Mouse (Mus musculus) spleen, adult 2 months (tissue): ENCODE measurements around the gene Il7r. TPM values are rescaled to one million over a fixed set of nuclear protein-coding genes. Genes with fewer than 3 reads are reported as not detected.
"Not testable (repeated sequence)": the region's sequence is repeated elsewhere in the genome, so short reads cannot be mapped to it uniquely, and the experiment has no call there.

Experiments used
- DNase-seq, 2 experiments: peaks; one replicate each; pipeline versions ENCODE4 v3.0.0 to v3.0.0-alpha.2; 2012 to 2021; ENCODE audit warnings: low spot score in 2 of 2, low read depth in 1 of 2
- H3K27ac ChIP-seq: fragments of 200-500 bp; 2 replicates; pipeline ENCODE4 v1.5.1; 2012; ENCODE audit warnings: low read length, inconsistent platforms; ENCODE audit not compliant: insufficient read depth
- H3K27me3 ChIP-seq: fragments of 200-500 bp; 2 replicates; pipeline ENCODE4 v1.6.1; 2012; ENCODE audit warnings: mild to moderate bottlenecking, moderate library complexity, low read length, inconsistent platforms; ENCODE audit not compliant: control insufficient read depth, insufficient read depth
- H3K36me3 ChIP-seq: fragments of 200-500 bp; 2 replicates; pipeline ENCODE4 v1.6.1; 2012; ENCODE audit warnings: mild to moderate bottlenecking, low read length, inconsistent platforms; ENCODE audit not compliant: control insufficient read depth, insufficient read depth
- H3K4me1 ChIP-seq: fragments of 200-500 bp; 2 replicates; pipeline ENCODE4 v1.6.1; 2011; ENCODE audit warnings: inconsistent platforms; ENCODE audit not compliant: control insufficient read depth, insufficient read depth, insufficient read length
- H3K4me3 ChIP-seq: fragments of 200-500 bp; 2 replicates; pipeline ENCODE4 v1.5.1; 2011; ENCODE audit warnings: mild to moderate bottlenecking, inconsistent platforms; ENCODE audit not compliant: insufficient read depth, insufficient read length; ENCODE audit errors: extremely low read depth
- CTCF ChIP-seq: fragments of 200-500 bp; IDR thresholded peaks from 2 replicates; pipeline ENCODE4 v1.5.1; 2011; ENCODE audit warnings: mild to moderate bottlenecking, inconsistent platforms; ENCODE audit not compliant: insufficient read depth, insufficient read length, insufficient replicate concordance; ENCODE audit errors: extremely low read depth
- POLR2A ChIP-seq: fragments of 200-500 bp; IDR thresholded peaks from 2 replicates; pipeline ENCODE4 v1.6.1; 2011; ENCODE audit warnings: low read depth, low read length, inconsistent platforms
- WGBS: fragments of 180-500 bp; shearing (Covaris S2); methylation state at CpG from one replicate; pipeline ENCODE4 v1.1.7; 2018; 5-methylcytosine and 5-hydroxymethylcytosine counted together
- polyA plus RNA-seq: library from polyadenylated mRNA; depleted of rRNA; stranded (reverse); fragments of >200 nt; gene quantifications from 2 replicates; pipeline ENCODE4 v1.2.3, GENCODE M21; 2012

The Il7r gene
- polyA plus RNA-seq, 1 experiment, result 9.6 TPM

DNA sequence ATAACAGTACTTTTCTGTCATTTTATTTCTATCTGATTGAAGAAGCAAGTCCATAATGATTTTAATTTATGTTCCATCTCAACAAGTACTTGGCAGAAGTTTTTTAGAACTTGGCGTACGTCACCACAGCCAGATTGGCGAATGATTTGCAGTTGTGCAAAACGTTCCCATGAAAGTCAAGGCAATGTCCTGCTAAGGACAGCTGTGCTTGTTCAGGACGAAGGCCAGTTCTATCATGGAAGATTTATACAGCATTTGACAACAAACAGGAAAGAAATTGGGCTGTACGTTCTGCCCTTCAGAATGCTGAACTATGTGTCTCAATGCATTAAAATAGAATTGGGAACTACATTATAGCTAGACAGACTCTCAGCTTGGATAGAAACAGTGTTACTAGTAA is 35.4 kb upstream of the Il7r start:
- Histone ChIP-seq H3K36me3 (no peaks in the 10 kb centered on the region), H3K27ac (no peak overlapping the region), H3K4me3 (no peak overlapping the region), H3K27me3 (no peaks in the 10 kb centered on the region), H3K4me1 (no peaks in the 10 kb centered on the region; the same call in none of the 2 replicates)
- 74% methylated on average over 6 of the region's 6 CpGs for WGBS
- no peak for DNase-seq
- TF ChIP-seq POLR2A, result no peak
- TF ChIP-seq CTCF, result no peak

DNA sequence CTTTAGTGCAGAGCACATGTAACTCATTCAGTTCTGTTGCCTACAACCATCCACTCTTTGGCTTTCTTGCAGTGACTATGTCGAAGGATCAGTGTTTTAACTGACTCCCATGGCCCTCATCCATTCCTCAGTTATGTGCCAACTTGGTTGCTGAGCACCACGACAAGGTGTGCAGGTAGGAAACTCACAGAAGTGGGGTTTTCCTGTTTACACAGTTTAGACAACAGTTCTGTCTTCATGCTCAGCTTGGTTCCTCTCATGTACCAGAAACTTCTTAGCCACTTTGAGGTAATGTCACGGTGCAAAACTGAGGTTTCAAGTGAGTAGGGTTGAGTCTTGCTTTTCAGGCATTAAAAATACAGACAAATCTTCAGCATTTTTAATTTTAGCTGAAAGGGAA is 34.2 kb upstream of the Il7r start:
- DNase-seq, result no peak
- Histone ChIP-seq H3K27me3 (no peaks in the 10 kb centered on the region), H3K4me3 (no peak overlapping the region), H3K27ac (peak overlapping the region; percentile 66; the same call in 1 of the 2 replicates), H3K36me3 (no peaks in the 10 kb centered on the region), H3K4me1 (no peaks in the 10 kb centered on the region; the same call in none of the 2 replicates)
- 38% methylated on average over 3 of the region's 3 CpGs for WGBS
- TF ChIP-seq POLR2A (no peak), CTCF (no peak)

DNA sequence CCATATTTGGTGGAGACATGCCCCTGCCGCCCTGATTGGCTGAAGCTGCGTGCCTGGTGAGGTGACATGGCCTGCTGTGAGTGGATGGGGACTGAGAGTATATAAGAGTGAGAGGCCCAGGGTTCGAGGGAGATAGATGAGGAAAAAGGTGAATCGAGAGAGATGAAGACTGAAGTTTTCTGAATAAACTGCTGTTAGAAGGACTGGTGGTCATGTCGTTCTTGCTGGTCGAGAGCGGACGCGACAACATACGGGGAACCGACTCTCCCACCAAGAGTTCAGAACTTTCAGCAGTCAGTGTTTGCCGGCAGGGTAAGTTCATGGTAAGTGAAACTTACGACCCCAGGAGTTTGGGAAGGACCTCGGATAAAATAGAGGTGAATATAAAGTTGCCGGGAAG is 27.3 kb upstream of the Il7r start:
- 93% methylated on average over 15 of the region's 15 CpGs for WGBS
- not testable (repeated sequence) for DNase-seq, H3K27me3 ChIP-seq, H3K27ac ChIP-seq, H3K4me1 ChIP-seq, H3K4me3 ChIP-seq, H3K36me3 ChIP-seq

DNA sequence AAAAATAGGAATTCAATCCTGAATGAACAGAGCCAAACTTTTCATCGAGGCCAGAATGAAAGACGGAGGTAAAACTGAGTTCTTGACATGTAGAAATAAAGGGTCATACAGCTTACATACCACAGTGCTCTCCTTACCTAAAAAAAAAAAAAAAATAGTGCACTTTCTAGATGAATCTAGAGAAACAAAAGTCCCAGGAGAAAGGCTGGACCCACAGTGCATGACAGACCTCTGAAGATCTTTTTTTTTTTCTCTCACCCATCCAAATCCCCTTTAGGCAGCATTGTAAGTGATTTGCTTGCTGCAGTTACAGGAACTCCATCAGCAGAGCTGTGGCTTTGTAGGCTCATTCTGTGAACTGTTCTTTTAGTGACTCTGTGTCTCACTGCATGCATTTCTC is 19.0 kb upstream of the Il7r start:
- H3K36me3 ChIP-seq, result no peaks in the 10 kb centered on the region
- no peak for DNase-seq
- H3K4me3 ChIP-seq, result no peak overlapping the region
- TF ChIP-seq CTCF, result no peak
- TF ChIP-seq POLR2A, result no peak
- H3K27me3 ChIP-seq, result no peaks in the 10 kb centered on the region
- H3K27ac ChIP-seq, result no peak overlapping the region
- H3K4me1 ChIP-seq, result 0 out of 2 replicates have a peak, but pooled peaks cover 2% of the 10 kb centered on the region
- WGBS, result 67% methylated on average over 2 of the region's 2 CpGs

DNA sequence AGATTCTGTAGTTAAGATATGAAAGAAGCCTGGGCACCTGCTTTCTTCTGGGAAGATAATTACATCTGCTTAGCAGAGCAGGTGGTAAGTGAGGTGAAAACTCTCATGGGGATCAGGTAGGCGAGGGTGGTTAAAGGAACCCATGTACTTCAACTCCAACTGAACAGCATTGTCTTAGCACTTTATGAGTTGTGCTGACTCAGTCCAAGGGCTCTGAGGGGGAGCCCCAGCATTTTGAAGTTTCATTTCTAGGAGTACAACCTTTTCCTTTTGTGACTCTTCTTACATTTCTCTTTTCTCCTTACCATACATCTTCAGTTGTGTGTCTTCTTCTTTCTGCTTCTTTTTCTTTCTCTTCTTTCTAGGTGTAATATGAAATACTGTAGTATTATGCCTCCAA is 5.2 kb upstream of the Il7r start:
- no peak for DNase-seq
- Histone ChIP-seq H3K27ac (no peak overlapping the region), H3K4me3 (no peak overlapping the region), H3K27me3 (no peaks in the 10 kb centered on the region), H3K36me3 (no peaks in the 10 kb centered on the region), H3K4me1 (no peaks in the 10 kb centered on the region; the same call in 1 of the 2 replicates)
- WGBS, result 36% methylated on average over 1 of the region's 1 CpGs
- no peak for TF ChIP-seq CTCF

DNA sequence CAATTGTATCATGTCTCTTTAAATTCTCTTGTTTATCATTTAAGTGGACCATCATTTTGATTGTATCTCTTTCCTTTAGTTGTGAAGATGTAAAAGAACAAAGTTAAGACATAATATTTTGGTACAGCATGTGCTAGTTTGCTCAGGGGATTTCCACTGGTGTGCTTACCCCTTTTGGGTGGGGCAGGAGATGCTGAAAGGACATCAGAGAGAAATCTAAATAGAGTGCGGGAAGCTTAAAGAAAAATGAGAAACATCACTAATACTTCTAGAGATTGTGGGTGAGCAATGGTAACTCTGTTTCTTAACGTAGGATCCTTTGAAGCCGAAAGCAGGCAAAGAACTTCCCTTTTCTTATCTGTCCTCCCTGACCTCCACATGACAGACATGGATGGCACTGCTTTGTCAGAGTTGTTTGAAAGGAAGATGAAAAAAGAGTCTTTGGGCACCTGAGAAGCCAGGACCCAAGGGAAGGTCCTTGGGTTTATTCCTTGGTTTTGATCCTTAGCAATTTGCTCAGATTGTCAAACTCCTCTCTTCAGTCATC is 3.5 kb upstream of the Il7r start:
- no peak overlapping the region for H3K4me3 ChIP-seq
- TF ChIP-seq POLR2A (no peak), CTCF (no peak)
- peak overlapping the region; percentile 22; the same call in 1 of the 2 replicates for H3K27ac ChIP-seq
- 17% methylated on average over 3 of the region's 3 CpGs for WGBS
- no peaks in the 10 kb centered on the region; the same call in 1 of the 2 replicates for H3K4me1 ChIP-seq
- no peaks in the 10 kb centered on the region for H3K36me3 ChIP-seq
- DNase-seq, result peak in 1 of 2 experiments; percentile 22
- no peaks in the 10 kb centered on the region for H3K27me3 ChIP-seq

DNA sequence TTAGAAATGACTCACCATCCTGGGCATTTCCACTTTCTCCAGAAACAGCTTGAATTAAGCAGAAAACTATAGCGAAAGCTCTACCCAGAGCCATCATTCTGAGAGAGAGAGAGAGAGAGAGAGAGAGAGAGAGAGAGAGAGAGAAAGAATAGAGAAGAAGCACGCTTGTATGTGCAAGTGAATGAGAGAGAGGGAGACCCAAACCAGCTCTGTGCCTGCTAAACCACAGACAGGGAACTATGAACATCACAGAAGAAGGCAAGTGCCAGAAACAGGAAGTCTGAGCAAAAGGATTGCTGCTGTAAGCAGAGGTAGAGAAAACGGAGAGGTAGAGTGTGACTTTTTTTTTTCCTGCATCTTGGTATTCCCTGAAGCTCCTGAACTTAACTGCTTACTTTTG is 330 bp downstream of the Il7r start:
- peaks cover 5% of the 10 kb centered on the region for H3K4me1 ChIP-seq
- peak overlapping the region; percentile 60; the same call in 1 of the 2 replicates for H3K27ac ChIP-seq
- peak; percentile 29 to 36 for DNase-seq
- TF ChIP-seq CTCF, result no peak
- peak; percentile 14; the same call in 1 of the 2 replicates for TF ChIP-seq POLR2A
- WGBS, result 9% methylated on average over 3 of the region's 3 CpGs
- H3K4me3 ChIP-seq, result peak overlapping the region; percentile 15
- H3K36me3 ChIP-seq, result no peaks in the 10 kb centered on the region
- no peaks in the 10 kb centered on the region for H3K27me3 ChIP-seq
